Mouse (Mus musculus) brain, embryonic 14.5 days (tissue): ENCODE results near the gene Pah.

Experiments used
- CTCF ChIP-seq: fragments of 200-500 bp; IDR thresholded peaks from 2 replicates; pipeline ENCODE4 v1.5.1; 2012; ENCODE audit warnings: inconsistent platforms, mild to moderate bottlenecking, moderate library complexity, borderline replicate concordance; ENCODE audit not compliant: insufficient read depth, insufficient read length; ENCODE audit errors: extremely low read depth
- POLR2A ChIP-seq: fragments of 200-500 bp; IDR thresholded peaks from 2 replicates; pipeline ENCODE4 v1.6.1; 2012; ENCODE audit warnings: mild to moderate bottlenecking, inconsistent platforms, borderline replicate concordance; ENCODE audit not compliant: poor library complexity, insufficient read depth, insufficient read length, severe bottlenecking; ENCODE audit errors: extremely low read depth

- TF ChIP-seq CTCF, result no peak
- TF ChIP-seq POLR2A, result no peak
Measured at GRCm38 (mm10) chr10:87518585-87518984, 3.0 kb upstream of the Pah start.
